Mouse (Mus musculus): Measurements from ENCODE around the gene Zfp791. TPM values are rescaled to one million over a fixed set of nuclear protein-coding genes. Genes with fewer than 3 reads are reported as not detected.

Zfp791 gene
- polyA plus RNA-seq, 1 experiment from 2014 or later: 1.3 TPM

GRCm38 (mm10) chr8:85081216-85081555 lies 41.7 kb downstream of the Zfp791 start, which contains the start of gene Wdr83:
Gene Wdr83 (minus strand): TSS chr8:85081306.
- H3K27ac ChIP-seq (ENCODE audit: low read depth, low read length): no peak within 1 kb of the TSS
- 2% methylated on average over 9 of the region's 9 CpGs for WGBS
- peak; percentile 65 for DNase-seq (ENCODE audit: low spot score)

GRCm38 (mm10) chr8:85080532-85081215 lies 42.2 kb downstream of the Zfp791 start, which contains the start of gene Wdr83os:
Gene Wdr83os (plus strand): TSS chr8:85080740.
- peak; percentile 34 for ATAC-seq (replicated peaks; ENCODE audit: low FRiP score)
- peak within 1 kb of the TSS; percentile 86 for H3K9ac ChIP-seq (ENCODE audit: low read length)
- H3K4me2 ChIP-seq (ENCODE audit: low read depth, low read length, severe bottlenecking): peak within 1 kb of the TSS; percentile 76
- H3K27ac ChIP-seq (ENCODE audit: low read depth, low read length): no peak within 1 kb of the TSS
- under 1% methylated on average over 30 of the region's 30 CpGs for WGBS
- H3K36me3 ChIP-seq (ENCODE audit: control insufficient read depth, insufficient read depth, low read length): no peaks in the 10 kb centered on the region
- no peaks in the 10 kb centered on the region for H3K9me3 ChIP-seq (ENCODE audit: control insufficient read depth, low read length)
- no peaks in the 10 kb centered on the region for H3K27me3 ChIP-seq (ENCODE audit: control insufficient read depth, insufficient read depth, low read length)
- peak; percentile 71 for DNase-seq (ENCODE audit: low spot score)
- H3K4me3 ChIP-seq (ENCODE audit: low read depth, low read length): peak within 1 kb of the TSS; percentile 61
- H3K4me1 ChIP-seq (replicated peaks; ENCODE audit: control insufficient read depth, insufficient read depth, low read length): peaks cover 4% of the 10 kb centered on the region; the same call in 1 of the 2 replicates

More at GRCm38 (mm10) chr8:85081216-85081555, 41.7 kb downstream of the Zfp791 start, which contains the start of gene Wdr83:
- Histone ChIP-seq H3K27me3 (ENCODE audit: control insufficient read depth, insufficient read depth, low read length) (no peaks in the 10 kb centered on the region), H3K4me1 (replicated peaks; ENCODE audit: control insufficient read depth, insufficient read depth, low read length) (peaks cover 4% of the 10 kb centered on the region; the same call in 1 of the 2 replicates), H3K9ac (ENCODE audit: low read length) (peak within 1 kb of the TSS; percentile 86), H3K4me2 (ENCODE audit: low read depth, low read length, severe bottlenecking) (peak within 1 kb of the TSS; percentile 76), H3K4me3 (ENCODE audit: low read depth, low read length) (peak within 1 kb of the TSS; percentile 61), H3K9me3 (ENCODE audit: control insufficient read depth, low read length) (no peaks in the 10 kb centered on the region), H3K36me3 (ENCODE audit: control insufficient read depth, insufficient read depth, low read length) (no peaks in the 10 kb centered on the region)
- ATAC-seq (replicated peaks; ENCODE audit: low FRiP score): peak; percentile 38

GRCm38 (mm10) chr8:85080214-85080531 lies 42.7 kb downstream of the Zfp791 start:
- ATAC-seq (replicated peaks; ENCODE audit: low FRiP score): no peak
- peak overlapping the region; percentile 61 for H3K4me3 ChIP-seq (ENCODE audit: low read depth, low read length)
- peaks cover 4% of the 10 kb centered on the region; the same call in 1 of the 2 replicates for H3K4me1 ChIP-seq (replicated peaks; ENCODE audit: control insufficient read depth, insufficient read depth, low read length)
- no peaks in the 10 kb centered on the region for H3K9me3 ChIP-seq (ENCODE audit: control insufficient read depth, low read length)
- no peak overlapping the region for H3K27ac ChIP-seq (ENCODE audit: low read depth, low read length)
- DNase-seq (ENCODE audit: low spot score): no peak
- H3K27me3 ChIP-seq (ENCODE audit: control insufficient read depth, insufficient read depth, low read length): no peaks in the 10 kb centered on the region
- H3K9ac ChIP-seq (ENCODE audit: low read length): peak overlapping the region; percentile 86
- 2% methylated on average over 25 of the region's 25 CpGs for WGBS
- peak overlapping the region; percentile 76 for H3K4me2 ChIP-seq (ENCODE audit: low read depth, low read length, severe bottlenecking)
- no peaks in the 10 kb centered on the region for H3K36me3 ChIP-seq (ENCODE audit: control insufficient read depth, insufficient read depth, low read length)

GRCm38 (mm10) chr8:85076993-85077392 lies 45.9 kb downstream of the Zfp791 start:
- WGBS: 0% methylated on average over 2 of the region's 2 CpGs

GRCm38 (mm10) chr8:85076001-85076400 lies 46.9 kb downstream of the Zfp791 start:
- Histone ChIP-seq H3K9ac (ENCODE audit: low read length) (no peak overlapping the region), H3K27ac (ENCODE audit: low read depth, low read length) (no peak overlapping the region), H3K4me1 (replicated peaks; ENCODE audit: control insufficient read depth, insufficient read depth, low read length) (peaks cover 8% of the 10 kb centered on the region; the same call in 1 of the 2 replicates), H3K27me3 (ENCODE audit: control insufficient read depth, insufficient read depth, low read length) (no peaks in the 10 kb centered on the region), H3K4me3 (ENCODE audit: low read depth, low read length) (no peak overlapping the region), H3K9me3 (ENCODE audit: control insufficient read depth, low read length) (no peaks in the 10 kb centered on the region), H3K36me3 (ENCODE audit: control insufficient read depth, insufficient read depth, low read length) (peaks cover 2% of the 10 kb centered on the region; the same call in 1 of the 2 replicates), H3K4me2 (ENCODE audit: low read depth, low read length, severe bottlenecking) (no peak overlapping the region)
- DNase-seq (ENCODE audit: low spot score) (peak; percentile 69), ATAC-seq (replicated peaks; ENCODE audit: low FRiP score) (no peak)
- whole genome bisulfite sequencing: 79% methylated on average over 9 of the region's 9 CpGs

More at GRCm38 (mm10) chr8:85076993-85077392, 45.9 kb downstream of the Zfp791 start:
- peaks cover 8% of the 10 kb centered on the region; the same call in 1 of the 2 replicates for H3K4me1 ChIP-seq (replicated peaks; ENCODE audit: control insufficient read depth, insufficient read depth, low read length)
- H3K27me3 ChIP-seq (ENCODE audit: control insufficient read depth, insufficient read depth, low read length): no peaks in the 10 kb centered on the region
- H3K9ac ChIP-seq (ENCODE audit: low read length): no peak overlapping the region
- no peak overlapping the region for H3K27ac ChIP-seq (ENCODE audit: low read depth, low read length)
- DNase-seq (ENCODE audit: low spot score): peak; percentile 90
- no peak overlapping the region for H3K4me3 ChIP-seq (ENCODE audit: low read depth, low read length)
- no peaks in the 10 kb centered on the region for H3K9me3 ChIP-seq (ENCODE audit: control insufficient read depth, low read length)
- H3K4me2 ChIP-seq (ENCODE audit: low read depth, low read length, severe bottlenecking): no peak overlapping the region
- H3K36me3 ChIP-seq (ENCODE audit: control insufficient read depth, insufficient read depth, low read length): peaks cover 2% of the 10 kb centered on the region; the same call in 1 of the 2 replicates
- peak; percentile 46; the same call in 1 of the 2 replicates for ATAC-seq (replicated peaks; ENCODE audit: low FRiP score)

GRCm38 (mm10) chr8:85074617-85075016 lies 48.3 kb downstream of the Zfp791 start:
- ATAC-seq (replicated peaks; ENCODE audit: low FRiP score) (no peak), DNase-seq (ENCODE audit: low spot score) (peak; percentile 51)
- no peak overlapping the region for H3K27ac ChIP-seq (ENCODE audit: low read depth, low read length)
- H3K9me3 ChIP-seq (ENCODE audit: control insufficient read depth, low read length): no peaks in the 10 kb centered on the region
- no peak overlapping the region for H3K4me2 ChIP-seq (ENCODE audit: low read depth, low read length, severe bottlenecking)
- no peaks in the 10 kb centered on the region for H3K27me3 ChIP-seq (ENCODE audit: control insufficient read depth, insufficient read depth, low read length)
- H3K4me3 ChIP-seq (ENCODE audit: low read depth, low read length): no peak overlapping the region
- H3K4me1 ChIP-seq (replicated peaks; ENCODE audit: control insufficient read depth, insufficient read depth, low read length): peaks cover 7% of the 10 kb centered on the region; the same call in 1 of the 2 replicates
- H3K36me3 ChIP-seq (ENCODE audit: control insufficient read depth, insufficient read depth, low read length): peaks cover 2% of the 10 kb centered on the region; the same call in 1 of the 2 replicates
- WGBS: 94% methylated on average over 10 of the region's 10 CpGs
- H3K9ac ChIP-seq (ENCODE audit: low read length): no peak overlapping the region

GRCm38 (mm10) chr8:85074167-85074566 lies 48.7 kb downstream of the Zfp791 start:
- Histone ChIP-seq H3K36me3 (ENCODE audit: control insufficient read depth, insufficient read depth, low read length) (peaks cover 2% of the 10 kb centered on the region; the same call in 1 of the 2 replicates), H3K9me3 (ENCODE audit: control insufficient read depth, low read length) (no peaks in the 10 kb centered on the region), H3K4me3 (ENCODE audit: low read depth, low read length) (no peak overlapping the region), H3K27me3 (ENCODE audit: control insufficient read depth, insufficient read depth, low read length) (no peaks in the 10 kb centered on the region), H3K4me2 (ENCODE audit: low read depth, low read length, severe bottlenecking) (no peak overlapping the region), H3K27ac (ENCODE audit: low read depth, low read length) (no peak overlapping the region), H3K9ac (ENCODE audit: low read length) (no peak overlapping the region), H3K4me1 (replicated peaks; ENCODE audit: control insufficient read depth, insufficient read depth, low read length) (peaks cover 6% of the 10 kb centered on the region; the same call in 1 of the 2 replicates)
- WGBS: 92% methylated on average over 10 of the region's 10 CpGs
- peak; percentile 49 for DNase-seq (ENCODE audit: low spot score)
- no peak for ATAC-seq (replicated peaks; ENCODE audit: low FRiP score)

GRCm38 (mm10) chr8:85073041-85073612 lies 49.8 kb downstream of the Zfp791 start:
- Histone ChIP-seq H3K36me3 (ENCODE audit: control insufficient read depth, insufficient read depth, low read length) (peaks cover 2% of the 10 kb centered on the region; the same call in 1 of the 2 replicates), H3K4me3 (ENCODE audit: low read depth, low read length) (no peak overlapping the region), H3K27me3 (ENCODE audit: control insufficient read depth, insufficient read depth, low read length) (no peaks in the 10 kb centered on the region), H3K9ac (ENCODE audit: low read length) (no peak overlapping the region), H3K9me3 (ENCODE audit: control insufficient read depth, low read length) (no peaks in the 10 kb centered on the region), H3K4me1 (replicated peaks; ENCODE audit: control insufficient read depth, insufficient read depth, low read length) (peaks cover 6% of the 10 kb centered on the region; the same call in 1 of the 2 replicates), H3K4me2 (ENCODE audit: low read depth, low read length, severe bottlenecking) (no peak overlapping the region), H3K27ac (ENCODE audit: low read depth, low read length) (no peak overlapping the region)
- 96% methylated on average over 15 of the region's 15 CpGs for WGBS
- no peak for ATAC-seq (replicated peaks; ENCODE audit: low FRiP score)
- DNase-seq (ENCODE audit: low spot score): peak; percentile 51
